Mouse (Mus musculus) limb, embryonic 10.5 days (tissue): Measurements from ENCODE around the gene Agpat1. TPM values are rescaled to one million over a fixed set of nuclear protein-coding genes. Genes with fewer than 3 reads are reported as not detected.

Source experiments
- DNase-seq: peaks from one replicate; pipeline ENCODE4 v3.0.0-alpha.2; 2017; ENCODE audit warnings: low spot score
- H3K27ac ChIP-seq: fragments of 300-500 bp; sonication (generic); 2 replicates; pipeline ENCODE4 v1.5.1; 2016; ENCODE audit warnings: mild to moderate bottlenecking
- H3K27me3 ChIP-seq: fragments of 300-500 bp; sonication (generic); 2 replicates; pipeline ENCODE4 v1.6.1; 2016; ENCODE audit warnings: low read depth, mild to moderate bottlenecking; ENCODE audit not compliant: poor library complexity, severe bottlenecking
- H3K36me3 ChIP-seq: fragments of 300-500 bp; sonication (generic); 2 replicates; pipeline ENCODE4 v1.6.1; 2016; ENCODE audit warnings: mild to moderate bottlenecking, moderate library complexity
- H3K4me1 ChIP-seq: fragments of 300-500 bp; sonication (generic); 2 replicates; pipeline ENCODE4 v1.6.1; 2016
- H3K4me3 ChIP-seq: fragments of 300-500 bp; sonication (generic); 2 replicates; pipeline ENCODE4 v1.5.1; 2016; ENCODE audit warnings: mild to moderate bottlenecking, moderate library complexity
- H3K9me3 ChIP-seq: fragments of 300-500 bp; sonication (generic); replicated peaks from 2 replicates; pipeline ENCODE4 v1.6.1; 2016; ENCODE audit warnings: mild to moderate bottlenecking
- WGBS: fragments of 180-500 bp; shearing (Covaris S2); methylation state at CpG from one replicate; pipeline ENCODE4 v1.1.7; 2016; 5-methylcytosine and 5-hydroxymethylcytosine counted together
- polyA plus RNA-seq: library from polyadenylated mRNA; unstranded; fragments of >200 nt; fragmentation: Nextera tagmentation; extraction: Ambion mirVana; gene quantifications from 2 replicates; pipeline ENCODE4 v1.2.1, GENCODE M21; 2016

Gene Agpat1
- polyA plus RNA-seq, 1 experiment from 2014 or later = 51.0 TPM

GRCm38 (mm10) chr17:34601796-34602195 is 2.3 kb upstream of the Agpat1 start:
- DNase-seq = no peak
- Histone ChIP-seq H3K27ac (no peak overlapping the region), H3K27me3 (no peaks in the 10 kb centered on the region), H3K4me1 (peaks cover 49% of the 10 kb centered on the region), H3K4me3 (peak overlapping the region; percentile 98), H3K36me3 (peaks cover 26% of the 10 kb centered on the region), H3K9me3 (no peaks in the 10 kb centered on the region)
- WGBS = 85% methylated on average over 12 of the region's 12 CpGs

GRCm38 (mm10) chr17:34603375-34604060 is 544 bp upstream of the Agpat1 start, which contains the start of gene Rnf5:
TSS of gene Rnf5 (minus strand) at chr17:34603690.
- H3K9me3 ChIP-seq = no peaks in the 10 kb centered on the region
- H3K27ac ChIP-seq = peak within 1 kb of the TSS; percentile 95
- 0% methylated on average over 30 of the region's 30 CpGs for WGBS
- peaks cover 38% of the 10 kb centered on the region for H3K36me3 ChIP-seq
- peaks cover 48% of the 10 kb centered on the region for H3K4me1 ChIP-seq
- DNase-seq = peak; percentile 82
- peak within 1 kb of the TSS; percentile 98 for H3K4me3 ChIP-seq
- no peaks in the 10 kb centered on the region for H3K27me3 ChIP-seq

- no peaks in the 10 kb centered on the region for H3K27me3 ChIP-seq
- no peaks in the 10 kb centered on the region for H3K9me3 ChIP-seq
- H3K4me1 ChIP-seq = peaks cover 46% of the 10 kb centered on the region
- WGBS = 14% methylated on average over 24 of the region's 24 CpGs
- H3K4me3 ChIP-seq = peak overlapping the region; percentile 98
- peak overlapping the region; percentile 95 for H3K27ac ChIP-seq
- no peak for DNase-seq
- H3K36me3 ChIP-seq = peaks cover 41% of the 10 kb centered on the region
These were observed 612 bp downstream of the Agpat1 start for GRCm38 (mm10) chr17:34604511-34605237.

- Histone ChIP-seq H3K36me3 (peaks cover 40% of the 10 kb centered on the region), H3K4me3 (peak overlapping the region; percentile 98), H3K4me1 (peaks cover 46% of the 10 kb centered on the region), H3K27ac (peak overlapping the region; percentile 95), H3K9me3 (no peaks in the 10 kb centered on the region), H3K27me3 (no peaks in the 10 kb centered on the region)
- peak; percentile 98 for DNase-seq
- WGBS = under 1% methylated on average over 30 of the region's 30 CpGs
These were observed 1.5 kb downstream of the Agpat1 start for GRCm38 (mm10) chr17:34605609-34606008.

- peak overlapping the region; percentile 98 for H3K4me3 ChIP-seq
- H3K27ac ChIP-seq = peak overlapping the region; percentile 95
- no peaks in the 10 kb centered on the region for H3K9me3 ChIP-seq
- peaks cover 41% of the 10 kb centered on the region for H3K36me3 ChIP-seq
- peaks cover 46% of the 10 kb centered on the region for H3K4me1 ChIP-seq
- no peaks in the 10 kb centered on the region for H3K27me3 ChIP-seq
- peak; percentile 58 for DNase-seq
- 20% methylated on average over 31 of the region's 32 CpGs for WGBS
These were observed 2.4 kb downstream of the Agpat1 start for GRCm38 (mm10) chr17:34606186-34607039.

- DNase-seq = no peak
- WGBS = 86% methylated on average over 7 of the region's 7 CpGs
- no peaks in the 10 kb centered on the region for H3K27me3 ChIP-seq
- peaks cover 49% of the 10 kb centered on the region for H3K36me3 ChIP-seq
- peaks cover 33% of the 10 kb centered on the region for H3K4me1 ChIP-seq
- H3K9me3 ChIP-seq = no peaks in the 10 kb centered on the region
- H3K27ac ChIP-seq = no peak overlapping the region
- H3K4me3 ChIP-seq = peak overlapping the region; percentile 4; the same call in 1 of the 2 replicates
These were observed 3.9 kb downstream of the Agpat1 start for GRCm38 (mm10) chr17:34607997-34608396.

- no peak overlapping the region for H3K4me3 ChIP-seq
- no peak for DNase-seq
- no peaks in the 10 kb centered on the region for H3K27me3 ChIP-seq
- no peaks in the 10 kb centered on the region for H3K9me3 ChIP-seq
- no peak overlapping the region for H3K27ac ChIP-seq
- 94% methylated on average over 8 of the region's 8 CpGs for WGBS
- peaks cover 18% of the 10 kb centered on the region for H3K4me1 ChIP-seq
- peaks cover 79% of the 10 kb centered on the region for H3K36me3 ChIP-seq
These were observed 7.0 kb downstream of the Agpat1 start for GRCm38 (mm10) chr17:34611050-34611449.

- peaks cover 7% of the 10 kb centered on the region; the same call in 1 of the 2 replicates for H3K4me1 ChIP-seq
- H3K4me3 ChIP-seq = no peak overlapping the region
- DNase-seq = no peak
- 89% methylated on average over 11 of the region's 11 CpGs for WGBS
- H3K36me3 ChIP-seq = peaks cover 86% of the 10 kb centered on the region
- no peak overlapping the region for H3K27ac ChIP-seq
- no peaks in the 10 kb centered on the region for H3K27me3 ChIP-seq
- H3K9me3 ChIP-seq = no peaks in the 10 kb centered on the region
These were observed 9.1 kb downstream of the Agpat1 start for GRCm38 (mm10) chr17:34613054-34613645.

- Histone ChIP-seq H3K4me1 (peaks cover under 1% of the 10 kb centered on the region; the same call in 1 of the 2 replicates), H3K9me3 (no peaks in the 10 kb centered on the region), H3K36me3 (peaks cover 79% of the 10 kb centered on the region), H3K4me3 (peak overlapping the region; percentile 21; the same call in 1 of the 2 replicates), H3K27ac (no peak overlapping the region), H3K27me3 (no peaks in the 10 kb centered on the region)
- no peak for DNase-seq
- 92% methylated on average over 10 of the region's 10 CpGs for WGBS
These were observed 9.8 kb downstream of the Agpat1 start for GRCm38 (mm10) chr17:34613830-34614229.

- no peaks in the 10 kb centered on the region for H3K27me3 ChIP-seq
- 81% methylated on average over 6 of the region's 6 CpGs for WGBS
- DNase-seq = no peak
- peaks cover 72% of the 10 kb centered on the region for H3K36me3 ChIP-seq
- H3K9me3 ChIP-seq = no peaks in the 10 kb centered on the region
- no peak within 1 kb of the TSS for H3K4me3 ChIP-seq
- 0 out of 2 replicates have a peak within 1 kb of the TSS, but pooled peaks have one; percentile 43 for H3K27ac ChIP-seq
- H3K4me1 ChIP-seq = no peaks in the 10 kb centered on the region
These were observed 11.8 kb downstream of the Agpat1 start, which contains the start of gene Egfl8 for GRCm38 (mm10) chr17:34615871-34616270. TSS of gene Egfl8 (minus strand) at chr17:34615971.

GRCm38 (mm10) chr17:34618999-34619398 is 14.9 kb downstream of the Agpat1 start:
- peak; percentile 69 for DNase-seq
- H3K27me3 ChIP-seq = no peaks in the 10 kb centered on the region
- H3K4me3 ChIP-seq = no peak overlapping the region
- WGBS = 24% methylated on average over 6 of the region's 6 CpGs
- peaks cover 70% of the 10 kb centered on the region for H3K36me3 ChIP-seq
- H3K27ac ChIP-seq = no peak overlapping the region
- H3K4me1 ChIP-seq = no peaks in the 10 kb centered on the region
- no peaks in the 10 kb centered on the region for H3K9me3 ChIP-seq

GRCm38 (mm10) chr17:34621006-34621405 is 16.9 kb downstream of the Agpat1 start:
- no peak for DNase-seq
- H3K9me3 ChIP-seq = no peaks in the 10 kb centered on the region
- WGBS = 93% methylated on average over 8 of the region's 8 CpGs
- H3K27ac ChIP-seq = no peak overlapping the region
- no peaks in the 10 kb centered on the region for H3K27me3 ChIP-seq
- H3K4me1 ChIP-seq = peaks cover 1% of the 10 kb centered on the region
- peaks cover 59% of the 10 kb centered on the region for H3K36me3 ChIP-seq
- H3K4me3 ChIP-seq = no peak overlapping the region
